16 mouse cellular contexts compared by ENCODE assay signal in the genomic region with DNA sequence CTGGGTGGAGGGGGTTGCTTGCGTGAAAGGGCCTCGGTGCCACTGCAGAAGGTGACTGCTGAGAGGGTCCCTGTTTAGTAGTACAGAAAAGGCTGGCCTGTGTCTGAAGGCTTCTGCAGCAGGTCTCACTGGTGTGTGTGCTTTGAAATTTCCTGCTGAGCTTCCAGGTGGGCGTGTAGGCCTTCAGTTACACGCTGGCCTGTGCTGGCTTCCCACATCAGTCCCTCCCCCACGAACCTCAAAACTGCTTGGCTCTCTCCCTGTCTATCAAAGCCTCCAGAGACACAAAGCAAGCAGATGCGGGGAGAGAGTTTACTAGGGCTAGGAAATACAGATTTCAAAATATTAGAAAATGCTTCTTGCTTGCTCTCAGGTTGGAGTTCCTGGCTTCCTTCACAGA. TPM values are rescaled to one million over a fixed set of nuclear protein-coding genes. Genes with fewer than 3 reads are reported as not detected.
DNase-seq lines count a peak whose midpoint lies in the region; ATAC-seq and TF ChIP-seq lines count a peak whose summit lies in the region.
"Had no signal": no experiment of that assay in that cellular context is flagged by ENCODE, and none has a peak within 500 bp of the region (broad histone marks: within the 10 kb centered on the region; RNA-seq: fewer than 3 reads in every experiment).

No protein-coding gene starts in this region.

- peak overlapping the region; percentile 88 for H3K9ac ChIP-seq in liver, embryonic 14.5 days (replicated peaks)
- no peak overlapping the region for H3K9ac ChIP-seq in neural tube, embryonic 15.5 days (replicated peaks)
- H3K9ac ChIP-seq: forebrain, embryonic 12.5 days had no signal

- H3K4me3 ChIP-seq in liver, embryonic 14.5 days (ENCODE audit: insufficient read depth in 1 of 2, low read depth in 2 of 2, low read length in 2 of 2), result peak overlapping the region; percentile 66 to 70
- no peak overlapping the region for H3K4me3 ChIP-seq in neural tube, embryonic 15.5 days (replicated peaks)
- H3K4me3 ChIP-seq: embryonic facial prominence, embryonic 10.5 days; forebrain, embryonic 12.5 days; megakaryocyte, embryonic 14.5 days had no signal

- no peak for TF ChIP-seq EP300 in liver, embryonic 14.5 days (IDR thresholded peaks at IDR 0.05; ENCODE audit: low read depth)

- no peak for TF ChIP-seq CTCF in liver, embryonic 14.5 days (IDR thresholded peaks at IDR 0.05; ENCODE audit: low read depth)

- DNase-seq in frontal cortex, postnatal 10 days (ENCODE audit: low spot score in 2 of 2), result no peak
- DNase-seq in layer of hippocampus, adult 11-12 months (ENCODE audit: low spot score), result peak; percentile 23
- DNase-seq in layer of hippocampus, adult 9-10 months (ENCODE audit: low spot score), result no peak
- DNase-seq in liver, embryonic 14.5 days (ENCODE audit: low read depth in 3 of 3, low spot score in 3 of 3), result no peak
- DNase-seq in embryo, embryonic 10 days (ENCODE audit: low spot score), result no peak
- DNase-seq: adrenal gland, postnatal 25 days; lung, adult 2 months had no signal

- 45% methylated on average over 6 of the region's 6 CpGs for WGBS in liver, embryonic 14.5 days (ENCODE audit: insufficient replicate concordance)
- 87% methylated on average over 6 of the region's 6 CpGs for WGBS in neural tube, embryonic 15.5 days

- H3K4me2 ChIP-seq in liver, embryonic 14.5 days (ENCODE audit: low read depth), result peak overlapping the region; percentile 90
- no peak overlapping the region for H3K4me2 ChIP-seq in neural tube, embryonic 15.5 days
- H3K4me2 ChIP-seq: forebrain, embryonic 12.5 days had no signal

- H3K36me3 ChIP-seq in liver, embryonic 14.5 days (replicated peaks; ENCODE audit: control insufficient read depth, insufficient read depth, low read depth), result peaks cover 91% of the 10 kb centered on the region
- peaks cover 95% of the 10 kb centered on the region for H3K36me3 ChIP-seq in neural tube, embryonic 15.5 days

- ATAC-seq in frontal cortex, adult (ENCODE audit: low TSS enrichment), result peak; percentile 66
- peak; percentile 16 for ATAC-seq in erythroblast, adult 5-6 weeks (replicated peaks; ENCODE audit: low FRiP score, poor library complexity, severe bottlenecking)
- ATAC-seq in liver, embryonic 14.5 days (ENCODE audit: insufficient read depth), result no peak
- ATAC-seq in neural tube, embryonic 15.5 days (ENCODE audit: low FRiP score), result no peak

- H3K9me3 ChIP-seq in liver, embryonic 14.5 days (ENCODE audit: control insufficient read depth, low read length), result no peaks in the 10 kb centered on the region
- H3K9me3 ChIP-seq in neural tube, embryonic 15.5 days (replicated peaks), result no peaks in the 10 kb centered on the region
- H3K9me3 ChIP-seq: embryonic facial prominence, embryonic 10.5 days; forebrain, embryonic 12.5 days; megakaryocyte, embryonic 14.5 days had no signal

- no peaks in the 10 kb centered on the region for H3K27me3 ChIP-seq in liver, embryonic 14.5 days (ENCODE audit: control insufficient read depth, insufficient read depth, low read length)
- no peaks in the 10 kb centered on the region for H3K27me3 ChIP-seq in neural tube, embryonic 15.5 days (replicated peaks)
- H3K27me3 ChIP-seq: forebrain, embryonic 12.5 days; megakaryocyte, embryonic 14.5 days had no signal

- peaks cover 66 to 77% of the 10 kb centered on the region in 2 experiments for H3K4me1 ChIP-seq in liver, embryonic 14.5 days (replicated peaks; ENCODE audit: control insufficient read depth in 2 of 2, insufficient read depth in 2 of 2, low read length in 1 of 2)
- no peaks in the 10 kb centered on the region for H3K4me1 ChIP-seq in neural tube, embryonic 15.5 days
- H3K4me1 ChIP-seq: embryonic facial prominence, embryonic 10.5 days; forebrain, embryonic 12.5 days had no signal

- H3K27ac ChIP-seq in liver, embryonic 14.5 days, result peak overlapping the region; percentile 98
- H3K27ac ChIP-seq in neural tube, embryonic 15.5 days (replicated peaks), result no peak overlapping the region
- H3K27ac ChIP-seq: embryonic facial prominence, embryonic 10.5 days; forebrain, embryonic 12.5 days had no signal

RNA-seq across cellular contexts. Expression of gene Brpf3, which starts 24.0 kb away (rescaled TPM):
- total RNA-seq in erythroblast, adult 5-6 weeks (2015; ENCODE audit: low replicate concordance), result 325 and 552 TPM in 2 replicates
- total RNA-seq in erythroblast, adult 5-6 weeks (2017; ENCODE audit: low replicate concordance), result 230 and 255 TPM in 2 replicates
- polyA plus RNA-seq in liver, embryonic 14.5 days (2012; rRNA removed), result 95.9 and 98.3 TPM in 2 replicates
- 48.6 and 66.8 TPM in 2 replicates for polyA plus RNA-seq in liver, embryonic 14.5 days (2014; fragmentation: Nextera tagmentation; extraction: Ambion mirVana)
- 7.0 and 10.9 TPM in 2 replicates for polyA plus RNA-seq in neural tube, embryonic 15.5 days (2015; fragmentation: Nextera tagmentation; extraction: Ambion mirVana)

RNA-seq across cellular contexts. Expression of gene Pnpla1, which starts 33.3 kb away (rescaled TPM):
- total RNA-seq in erythroblast, adult 5-6 weeks (2015; ENCODE audit: low replicate concordance), result 0.19 TPM in 1 of 2 replicates, not detected in the other
- total RNA-seq in erythroblast, adult 5-6 weeks (2017; ENCODE audit: low replicate concordance), result 0.68 TPM in 1 of 2 replicates, not detected in the other
- polyA plus RNA-seq in liver, embryonic 14.5 days (2012; rRNA removed), result 0.01 and 0.02 TPM in 2 replicates
- polyA plus RNA-seq in liver, embryonic 14.5 days (2014; fragmentation: Nextera tagmentation; extraction: Ambion mirVana), result 0.04 TPM in 1 of 2 replicates, not detected in the other
- 0.06 and 0.15 TPM in 2 replicates for polyA plus RNA-seq in neural tube, embryonic 15.5 days (2015; fragmentation: Nextera tagmentation; extraction: Ambion mirVana)
- total RNA-seq: monocyte, adult 5-6 weeks had no signal
- polyA plus RNA-seq: forebrain, embryonic 12.5 days; spleen, adult 2 months; thymus, postnatal 0 days had no signal

RNA-seq across cellular contexts. Expression of gene Mapk13, which starts 55.8 kb away (rescaled TPM):
- 4.6 and 9.8 TPM in 2 replicates for total RNA-seq in erythroblast, adult 5-6 weeks (2015; ENCODE audit: low replicate concordance)
- total RNA-seq in erythroblast, adult 5-6 weeks (2017; ENCODE audit: low replicate concordance), result 2.9 and 11.3 TPM in 2 replicates
- 1.5 and 1.6 TPM in 2 replicates for polyA plus RNA-seq in liver, embryonic 14.5 days (2012; rRNA removed)
- 1.5 and 1.6 TPM in 2 replicates for polyA plus RNA-seq in liver, embryonic 14.5 days (2014; fragmentation: Nextera tagmentation; extraction: Ambion mirVana)
- 1.2 and 13.6 TPM in 2 replicates for polyA plus RNA-seq in neural tube, embryonic 15.5 days (2015; fragmentation: Nextera tagmentation; extraction: Ambion mirVana)

Comparison
In these comparisons a context has a peak if more than half of its experiments do, and no peak if none do; other contexts are left out.
1. ATAC-seq: peak in frontal cortex, adult (single experiment) and erythroblast, adult 5-6 weeks (single experiment); none in liver, embryonic 14.5 days (single experiment) and neural tube, embryonic 15.5 days (single experiment).